Mouse (Mus musculus) right cerebral cortex, adult 18-20 months (tissue): ENCODE measurements around the gene Snrnp25.

Experiments
- DNase-seq: peaks from one replicate; pipeline ENCODE4 v3.0.0; 2022; ENCODE audit warnings: mixed read lengths

Snrnp25 gene

GRCm38 (mm10) chr11:32247068-32247467, 41.9 kb downstream of the Snrnp25 start:
- no peak for DNase-seq

- no peak for DNase-seq
These were observed 43.1 kb downstream of the Snrnp25 start for GRCm38 (mm10) chr11:32248350-32248749.

GRCm38 (mm10) chr11:32250880-32251763, 45.9 kb downstream of the Snrnp25 start:
- no peak for DNase-seq

GRCm38 (mm10) chr11:32253121-32253520, 47.9 kb downstream of the Snrnp25 start:
- no peak for DNase-seq

GRCm38 (mm10) chr11:32256146-32256545, 50.9 kb downstream of the Snrnp25 start:
- no peak for DNase-seq

GRCm38 (mm10) chr11:32256566-32256965, 51.4 kb downstream of the Snrnp25 start:
- DNase-seq: no peak
